Mouse (Mus musculus) ovary, postnatal 10 days (tissue): ENCODE data around the gene Tmem91.
"Not testable (repeated sequence)": the region's sequence is repeated elsewhere in the genome, so short reads cannot be mapped to it uniquely, and the experiment has no call there.

Experiments used
- DNase-seq: peaks from one replicate; pipeline ENCODE4 v3.0.0; 2022; ENCODE audit warnings: low spot score

The Tmem91 gene

DNA sequence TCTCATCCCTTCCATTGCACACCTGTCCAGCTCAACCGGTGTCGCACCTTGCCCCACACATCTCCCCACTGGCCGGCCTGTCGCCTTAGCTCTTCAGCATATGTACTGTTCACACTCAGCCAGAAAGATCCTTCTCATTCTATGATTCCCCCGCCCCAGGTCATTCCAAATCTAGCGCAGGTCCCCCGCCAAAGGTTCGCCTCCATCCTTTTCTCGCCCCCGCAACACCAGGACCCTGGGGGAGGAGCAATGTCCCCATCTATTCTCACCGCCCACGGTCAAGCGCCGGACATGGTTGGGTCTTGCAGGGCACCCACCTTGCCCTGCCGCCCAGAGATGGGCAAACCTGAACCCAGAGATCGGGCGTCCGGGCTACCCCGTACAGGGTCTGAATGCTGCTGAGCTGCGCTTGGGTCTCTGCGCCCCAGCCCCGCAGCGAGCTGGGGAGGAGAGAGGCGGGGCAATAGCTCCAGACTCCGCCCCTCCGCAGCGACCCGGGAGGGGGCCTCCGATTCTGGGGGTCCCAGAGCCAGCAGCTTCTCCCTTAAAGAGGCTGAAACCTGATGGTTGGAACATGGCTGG lies at the start of gene Tmem91:
Gene Tmem91 (minus strand): TSS at position 448 of the 582 bp plus-strand sequence.
- DNase-seq: no peak

DNA sequence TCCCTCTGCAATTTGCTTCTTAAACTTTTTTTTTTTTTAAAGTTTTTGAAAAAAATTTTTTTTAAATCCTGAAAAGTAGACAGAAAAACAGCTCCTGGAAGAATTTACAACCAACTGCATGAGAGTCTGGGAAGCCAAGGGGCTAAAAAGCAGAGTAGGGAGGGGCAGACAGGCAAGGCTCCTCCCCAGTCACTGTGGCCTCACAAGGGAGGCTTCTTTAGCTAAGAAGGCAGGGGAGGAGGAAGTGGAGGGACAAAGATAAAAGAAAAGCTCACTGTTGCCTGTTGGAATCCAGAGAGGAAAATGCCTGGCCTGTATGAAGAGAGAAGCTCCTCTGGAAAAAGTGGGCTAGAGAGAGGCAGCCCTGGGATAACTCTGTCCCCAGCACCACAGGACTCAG lies 46.8 kb upstream of the Tmem91 start:
- not testable (repeated sequence) for DNase-seq

DNA sequence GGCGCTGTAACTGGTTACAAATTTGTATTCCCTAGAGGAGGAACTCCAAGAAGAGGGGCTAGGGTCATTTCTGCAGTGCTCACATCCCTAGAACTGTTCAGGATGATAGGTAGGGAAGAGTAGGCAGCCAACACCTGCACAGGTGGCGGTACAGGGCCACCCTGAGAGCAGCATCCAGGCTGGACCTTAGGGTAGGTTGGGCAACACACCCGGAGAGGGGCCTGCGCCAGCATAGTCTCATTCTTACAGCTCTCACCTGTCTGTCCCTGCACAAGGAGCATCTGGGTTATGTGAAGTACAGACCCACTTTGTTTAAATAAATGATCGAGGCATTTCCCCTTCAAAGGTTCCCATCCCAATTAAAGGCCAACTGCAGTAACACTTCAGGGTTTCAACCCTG lies 45.8 kb upstream of the Tmem91 start:
- no peak for DNase-seq

DNA sequence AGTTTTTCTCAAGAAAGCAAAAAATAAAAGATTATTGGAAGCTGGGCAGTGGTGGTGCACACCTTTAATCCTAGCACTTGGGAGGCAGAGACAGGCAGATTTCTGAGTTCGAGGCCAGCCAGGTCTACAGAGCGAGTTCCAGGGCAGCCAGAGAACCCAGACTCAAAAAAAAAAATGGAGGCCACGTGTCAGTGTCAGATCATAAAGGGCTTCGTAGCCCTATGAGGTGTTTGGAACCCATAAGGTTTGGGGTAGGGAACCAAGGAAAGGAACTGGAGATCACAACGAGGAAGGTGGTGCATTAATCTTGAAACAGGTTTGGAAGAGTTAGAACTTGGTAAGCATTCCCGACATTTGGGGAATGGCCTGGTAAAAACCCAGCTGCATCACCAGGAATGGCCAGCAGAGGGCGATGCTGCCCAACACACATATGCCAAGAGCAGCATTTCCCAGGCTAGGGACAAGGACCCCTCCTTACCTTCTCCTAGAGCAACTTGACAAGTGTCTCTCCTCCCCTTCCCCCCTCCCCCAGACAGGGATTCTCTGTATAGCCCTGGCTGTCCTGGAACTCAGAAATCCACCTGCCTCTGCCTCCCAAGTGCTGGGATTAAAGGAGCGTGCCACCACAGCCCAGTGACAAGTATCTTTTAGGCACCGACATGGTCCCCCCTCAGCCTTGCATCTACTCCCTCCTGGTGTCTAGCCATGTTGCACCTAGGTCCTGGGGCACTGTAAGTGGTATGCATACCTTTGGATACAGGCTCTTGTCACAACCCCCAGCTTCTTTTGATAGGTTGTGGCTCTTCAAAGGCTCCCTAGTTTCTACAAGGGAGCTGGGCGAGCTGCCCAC lies 45.0 kb upstream of the Tmem91 start:
- DNase-seq: peak; percentile 63

DNA sequence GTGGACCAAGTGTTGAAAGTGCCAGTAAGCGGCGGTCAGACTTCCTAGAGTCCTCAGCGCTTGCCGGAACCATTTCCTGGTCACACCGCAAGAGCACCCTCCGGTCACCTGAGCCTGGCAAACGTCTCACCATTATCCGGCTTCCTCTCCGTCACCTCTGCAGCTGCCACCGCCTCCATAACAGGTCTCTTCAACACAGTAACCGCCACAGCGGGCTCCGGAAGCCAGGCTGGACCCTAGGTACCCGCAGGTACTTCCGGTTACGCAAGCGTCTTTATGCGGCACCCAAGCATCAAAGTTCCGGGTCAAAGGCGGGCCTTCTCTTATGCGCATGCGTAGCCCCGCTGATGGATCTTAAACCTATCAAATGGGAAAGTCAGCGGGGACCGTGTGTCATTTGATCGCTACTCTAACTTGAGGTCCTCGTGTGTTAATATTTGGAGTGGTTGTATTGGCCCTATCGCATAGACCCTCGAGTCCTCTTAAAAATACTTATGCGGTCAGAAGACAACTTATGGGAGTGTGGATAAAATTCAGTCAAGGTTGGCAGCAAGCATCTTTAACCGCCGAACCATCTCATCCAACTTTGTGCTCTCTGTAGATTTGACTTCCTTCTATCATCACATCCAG lies 43.9 kb upstream of the Tmem91 start, which contains the start of gene Ccdc97:
Gene Ccdc97 (minus strand): TSS at position 301 of the 630 bp plus-strand sequence.
- DNase-seq: peak; percentile 84

DNA sequence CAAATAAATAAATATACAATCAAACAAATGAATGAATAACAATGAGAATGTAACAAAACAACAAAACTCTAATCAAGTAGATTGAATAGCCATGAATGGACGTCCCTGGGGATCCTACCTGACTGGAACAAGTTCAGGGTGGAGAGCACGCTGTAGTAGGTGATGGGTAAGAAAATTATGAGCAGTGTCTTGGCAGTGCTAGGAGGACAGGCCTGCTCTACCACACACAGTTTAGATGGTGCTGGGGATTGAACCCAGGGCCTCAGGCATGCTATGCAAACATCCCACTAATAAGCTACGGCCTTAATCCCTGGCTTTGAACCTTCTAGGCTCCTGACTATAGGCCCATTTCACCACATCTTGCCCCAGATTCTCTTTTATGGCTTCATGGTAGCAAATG lies 42.5 kb upstream of the Tmem91 start:
- DNase-seq: no peak

DNA sequence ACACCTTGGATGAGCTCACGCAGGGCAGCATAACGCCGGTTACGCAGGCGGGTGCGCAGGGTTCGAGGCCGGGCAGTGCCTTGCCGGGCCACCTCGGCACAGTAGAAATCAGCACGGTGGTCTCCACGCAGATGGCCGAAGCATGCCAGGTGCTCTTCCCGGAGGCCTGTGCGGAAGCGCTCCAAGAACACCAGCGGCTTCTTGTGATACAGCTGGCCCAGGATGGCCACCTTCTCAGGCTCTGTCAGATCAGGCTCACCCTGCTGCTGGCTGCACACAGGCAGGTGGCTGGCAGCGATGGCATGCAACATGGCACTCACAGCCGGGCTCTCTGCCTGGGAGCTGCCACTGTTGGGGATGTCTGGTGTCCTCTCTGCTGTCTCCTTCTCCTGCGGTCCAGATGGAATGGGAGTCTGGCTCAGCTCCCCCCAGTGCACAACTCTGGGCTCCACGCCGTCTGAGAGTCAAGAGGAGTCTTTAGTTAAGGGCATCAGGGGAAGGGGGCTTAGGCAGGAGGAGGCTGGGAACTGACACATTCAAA lies 40.8 kb upstream of the Tmem91 start:
- DNase-seq: no peak

DNA sequence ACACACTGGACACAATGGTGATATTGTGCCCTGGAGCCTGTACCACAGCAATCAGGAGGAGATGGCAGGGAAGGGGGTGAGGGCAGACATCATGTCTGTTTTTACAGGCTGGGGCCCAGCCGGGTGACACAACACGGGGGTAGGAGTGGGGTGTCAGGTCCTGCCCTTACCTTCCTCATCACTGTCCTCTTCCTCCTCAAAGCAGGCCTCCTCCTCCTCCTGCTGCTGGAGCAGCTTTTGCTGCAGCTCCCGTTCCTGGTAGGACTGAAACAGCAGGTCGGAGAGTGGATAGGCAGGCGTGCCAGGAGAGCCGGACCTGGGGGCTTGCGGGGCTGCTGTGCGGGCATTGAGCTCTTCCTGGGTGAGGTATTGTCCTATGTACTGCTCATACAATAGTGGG lies 39.6 kb upstream of the Tmem91 start:
- no peak for DNase-seq

DNA sequence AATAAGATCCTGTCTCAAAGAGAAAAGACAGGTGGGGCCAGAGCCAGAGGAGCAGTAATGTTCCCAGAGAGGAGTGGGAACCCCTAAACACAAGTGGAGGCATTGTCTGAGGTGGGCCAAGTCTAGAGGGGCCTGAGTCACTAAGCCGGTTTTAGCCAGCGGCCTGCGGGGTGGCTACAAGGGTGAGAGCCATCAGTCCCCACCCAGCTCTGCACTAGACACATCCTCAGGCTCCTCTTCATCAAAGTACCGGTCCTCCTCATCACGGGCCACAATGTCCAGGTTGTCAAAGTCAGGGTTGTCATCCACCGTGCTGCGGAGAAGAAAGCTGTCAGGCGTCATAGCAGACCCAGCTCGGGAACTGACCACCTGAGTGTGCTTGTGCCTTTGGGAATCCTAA lies 37.8 kb upstream of the Tmem91 start:
- no peak for DNase-seq

DNA sequence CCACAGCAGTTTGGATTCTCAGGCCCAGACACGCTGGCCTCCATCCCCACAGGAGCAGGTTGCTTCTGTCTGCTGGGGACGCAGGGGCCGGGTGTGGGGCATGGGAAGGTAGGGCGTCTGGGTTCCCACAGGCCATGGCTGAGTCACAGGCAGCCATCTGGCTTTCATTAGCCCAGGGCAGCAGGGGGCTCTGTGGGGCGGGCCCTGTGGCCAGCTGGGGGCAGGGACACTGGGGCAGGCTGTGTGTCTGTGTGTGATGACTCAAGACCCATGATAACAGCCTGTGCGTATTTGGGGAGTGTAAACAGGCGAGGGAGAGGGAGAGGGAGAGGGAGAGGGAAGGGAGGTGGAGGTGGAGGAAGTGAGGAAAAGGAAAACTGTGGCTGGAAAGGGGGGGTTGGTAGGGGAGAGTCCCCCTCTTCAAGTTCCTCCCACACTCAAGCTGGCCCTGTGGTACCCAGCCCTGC lies 36.8 kb upstream of the Tmem91 start:
- no peak for DNase-seq

DNA sequence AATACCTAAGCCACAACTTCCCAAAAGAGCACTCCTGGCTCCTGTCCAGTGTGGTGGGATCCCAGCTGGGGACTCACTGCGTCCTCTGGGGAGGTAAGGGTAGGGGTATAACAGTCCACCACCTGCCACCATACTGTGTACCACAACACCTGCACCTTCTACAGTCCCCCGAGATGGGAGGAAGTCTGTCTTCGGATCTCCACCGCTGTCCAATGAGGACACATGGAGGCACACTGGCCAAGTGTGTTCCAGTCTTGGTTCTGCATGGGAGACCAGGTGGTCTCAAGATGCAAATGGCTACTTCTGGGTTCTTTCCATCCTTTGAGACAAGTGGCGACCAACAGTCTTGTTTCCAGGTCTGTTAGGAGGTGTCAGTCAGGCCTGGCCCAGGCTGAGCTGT lies 36.2 kb upstream of the Tmem91 start:
- DNase-seq: no peak

DNA sequence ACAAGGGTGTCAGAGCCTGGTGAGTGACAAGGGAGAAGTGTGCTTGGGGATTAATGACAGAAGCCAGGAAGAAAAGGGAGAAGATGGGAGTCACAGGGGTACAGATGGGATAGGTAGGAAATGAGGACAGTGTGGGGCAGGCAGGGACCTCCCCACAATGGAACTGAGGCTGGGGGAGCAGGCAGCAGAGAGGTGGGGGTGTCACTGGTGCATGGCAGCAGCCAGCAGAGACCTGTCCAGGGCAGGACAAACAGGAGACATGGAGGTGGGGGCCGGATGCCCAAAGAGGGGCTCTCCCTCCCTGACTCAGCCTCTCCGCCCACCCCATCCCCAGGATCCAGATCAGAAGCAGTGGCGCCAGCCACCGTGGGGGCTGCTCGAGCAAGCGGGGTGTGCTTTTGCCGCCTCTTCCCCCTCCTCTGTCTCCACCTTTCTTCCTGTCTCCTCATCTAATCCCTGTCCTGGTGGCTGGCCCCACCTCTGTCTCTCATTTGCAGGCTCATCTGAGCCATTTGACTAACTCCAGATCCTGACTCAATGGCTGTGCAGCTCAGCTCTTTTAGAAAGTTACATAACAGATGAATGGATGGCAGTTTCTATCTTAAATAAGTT lies 35.7 kb upstream of the Tmem91 start:
- no peak for DNase-seq

DNA sequence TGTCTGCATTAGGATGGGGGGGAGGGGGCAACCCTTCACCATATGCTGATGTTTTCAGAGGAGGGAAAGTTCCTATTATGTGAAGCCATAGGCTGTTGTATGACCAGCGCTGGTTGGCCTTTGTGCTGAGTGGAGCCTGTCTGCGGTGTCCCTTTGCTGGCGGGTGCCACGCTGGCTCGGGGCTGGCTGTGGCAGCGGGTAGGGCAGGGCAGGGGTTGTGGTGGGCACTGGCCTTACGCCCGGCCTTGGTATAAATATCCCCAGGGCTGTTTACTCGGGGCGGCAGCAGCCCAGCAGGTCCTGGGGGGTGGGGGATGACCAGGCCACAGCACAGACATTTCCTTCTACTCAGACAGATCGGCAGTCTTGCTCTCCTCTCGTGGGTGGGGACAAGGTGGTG lies 35.0 kb upstream of the Tmem91 start:
- DNase-seq: no peak

DNA sequence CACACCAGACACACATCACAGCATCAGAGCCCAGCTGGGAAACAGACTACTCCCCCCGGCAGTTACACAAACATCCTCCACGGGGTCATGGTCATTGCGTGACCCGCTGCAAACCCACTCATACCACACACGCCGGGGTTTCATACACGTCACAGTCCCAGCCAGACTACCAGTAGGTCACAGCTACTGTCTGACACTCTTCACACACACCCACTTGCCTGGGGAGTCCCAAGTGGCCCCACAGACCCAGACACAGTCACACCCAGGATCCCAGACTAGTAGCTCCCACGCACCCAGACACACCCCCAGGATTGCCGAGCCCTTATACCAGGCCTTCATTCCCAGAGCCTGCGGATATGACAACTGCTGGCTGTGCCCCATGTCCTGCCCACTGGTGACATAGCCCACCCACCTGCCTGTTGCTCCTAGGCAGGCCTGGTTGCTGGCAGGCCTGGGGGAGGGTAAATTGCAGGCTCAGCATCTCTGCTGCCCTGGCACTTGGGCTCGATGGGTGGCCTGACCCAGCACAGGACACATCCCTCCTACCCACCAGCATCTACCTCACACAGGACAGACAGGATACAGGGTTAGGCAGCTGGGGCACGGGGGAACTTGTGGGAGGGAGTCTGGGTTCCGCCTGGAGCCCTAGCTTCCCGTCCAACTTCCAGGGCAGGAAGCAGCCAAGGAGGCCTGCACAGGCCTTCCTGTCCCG lies 32.8 kb upstream of the Tmem91 start:
- no peak for DNase-seq

DNA sequence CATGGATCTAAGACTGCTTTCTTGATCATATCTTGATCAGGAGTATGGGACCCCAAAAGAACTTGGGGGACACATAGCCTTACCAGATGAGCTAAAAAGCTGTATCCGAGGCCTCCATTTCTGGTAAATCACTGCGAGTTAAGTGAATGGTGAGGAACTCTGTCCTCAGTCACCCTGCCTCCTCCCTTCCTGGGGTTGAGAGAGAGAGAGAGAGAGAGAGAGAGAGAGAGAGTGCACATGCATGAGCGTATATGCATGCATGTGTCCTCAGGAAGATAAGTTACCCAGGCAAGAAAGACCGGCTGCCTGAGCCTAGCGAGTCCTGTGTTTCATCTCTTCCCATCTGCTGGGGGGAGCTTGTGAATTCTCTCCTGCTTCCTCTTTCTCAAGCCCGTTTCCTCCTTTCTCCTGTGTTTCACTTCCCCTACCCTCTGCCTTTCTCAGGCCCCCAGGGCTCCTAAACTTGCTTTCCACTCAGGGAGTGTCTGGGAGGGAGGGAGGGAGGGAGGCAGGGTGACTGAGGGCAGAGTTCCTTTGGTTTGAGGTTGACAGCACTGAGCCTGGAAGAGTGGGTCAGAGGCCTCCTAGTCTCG lies 31.7 kb upstream of the Tmem91 start:
- DNase-seq: no peak

DNA sequence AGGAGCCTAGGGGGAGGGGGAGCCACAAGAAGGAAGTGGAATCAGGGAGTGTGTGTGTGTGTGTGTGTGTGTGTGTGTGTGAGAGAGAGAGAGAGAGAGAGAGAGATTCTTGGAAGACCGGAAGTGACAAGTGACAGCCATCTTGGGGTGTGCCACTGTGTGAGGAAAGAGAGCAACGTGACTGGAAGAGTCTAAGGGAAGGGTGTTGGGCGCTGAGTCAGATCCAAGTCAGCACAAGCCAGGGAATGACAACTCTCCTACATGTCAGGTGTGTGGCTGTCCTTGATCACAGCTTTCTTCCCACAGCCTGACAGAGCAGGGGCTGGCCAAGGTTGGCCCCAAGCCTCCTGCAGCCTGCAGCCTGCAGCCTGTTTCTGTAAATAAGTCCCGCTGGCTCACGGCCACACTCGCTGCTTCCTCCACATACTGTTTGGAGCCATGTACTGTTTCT lies 30.9 kb upstream of the Tmem91 start:
- DNase-seq: no peak

DNA sequence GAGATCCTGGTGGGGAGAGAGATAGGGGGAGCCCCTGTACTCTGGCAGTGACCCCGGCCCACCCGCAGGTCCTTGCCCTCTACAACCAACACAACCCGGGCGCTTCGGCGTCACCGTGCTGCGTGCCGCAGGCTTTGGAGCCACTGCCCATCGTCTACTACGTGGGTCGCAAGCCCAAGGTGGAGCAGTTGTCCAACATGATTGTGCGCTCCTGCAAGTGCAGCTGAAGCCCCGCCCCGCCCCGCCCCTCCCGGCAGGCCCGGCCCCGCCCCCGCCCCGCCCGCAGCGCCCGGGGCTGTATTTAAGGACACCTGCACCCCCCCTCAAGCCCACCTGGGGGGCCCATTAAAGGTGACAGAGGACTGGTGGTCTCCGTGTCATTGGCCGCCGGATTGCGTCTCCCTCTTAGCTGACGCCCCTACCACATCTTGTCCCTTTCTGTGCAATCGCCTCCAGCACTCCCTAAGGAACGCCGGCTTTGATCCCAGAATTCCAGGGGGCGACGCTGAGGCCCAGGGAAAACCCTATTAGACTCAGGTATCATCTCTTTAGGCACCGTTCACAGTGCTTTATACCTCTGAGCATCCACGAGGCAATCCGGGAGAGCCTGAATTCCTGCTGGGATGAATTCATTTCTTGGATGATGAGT lies 29.9 kb upstream of the Tmem91 start:
- DNase-seq: no peak

DNA sequence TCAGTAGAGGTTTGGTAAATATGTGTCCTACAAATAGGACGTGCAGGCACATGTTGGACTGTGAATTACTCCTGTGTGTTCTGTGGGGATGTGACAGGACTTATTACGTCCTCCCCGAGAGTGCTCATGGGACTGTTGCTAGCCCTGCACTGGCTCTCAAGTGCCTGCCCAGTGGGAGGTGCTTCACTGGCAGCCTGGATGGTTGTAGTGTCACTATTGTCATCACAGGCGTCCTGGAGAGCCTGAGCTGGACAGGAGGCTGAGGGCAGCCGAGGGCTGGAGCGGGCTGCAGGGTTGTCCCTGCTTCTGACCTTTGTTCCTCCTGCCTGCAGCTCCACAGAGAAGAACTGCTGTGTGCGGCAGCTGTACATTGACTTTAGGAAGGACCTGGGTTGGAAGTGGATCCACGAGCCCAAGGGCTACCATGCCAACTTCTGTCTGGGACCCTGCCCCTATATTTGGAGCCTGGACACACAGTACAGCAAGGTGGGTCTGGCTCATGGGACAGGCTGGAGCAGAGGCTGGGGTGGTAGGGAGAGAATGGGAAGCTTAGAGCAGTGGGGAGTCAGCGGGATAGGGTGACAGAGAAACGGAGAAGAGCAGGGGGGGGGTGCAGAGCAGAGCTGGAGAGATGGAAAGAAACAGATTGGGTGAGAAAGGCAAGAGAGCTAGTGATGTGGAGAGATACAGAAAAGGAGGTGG lies 29.0 kb upstream of the Tmem91 start:
- DNase-seq: no peak

DNA sequence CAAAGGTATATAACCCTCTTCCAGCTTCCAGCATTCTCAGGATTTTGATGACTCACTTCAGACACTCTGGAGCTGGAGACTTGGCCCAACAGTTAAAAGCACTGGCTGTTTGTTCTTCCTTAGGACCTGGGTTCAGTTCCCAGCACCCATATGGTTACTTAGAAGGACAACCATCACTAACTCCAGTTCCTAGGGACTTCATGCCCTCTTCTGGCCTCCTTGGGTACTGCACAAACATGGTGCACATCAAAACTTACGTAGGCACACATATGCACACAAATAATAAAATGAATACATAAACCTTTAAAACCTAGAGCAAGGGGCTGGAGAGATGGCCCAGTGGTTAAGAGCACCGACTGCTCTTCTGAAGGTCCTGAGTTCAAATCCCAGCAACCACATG lies 27.4 kb upstream of the Tmem91 start:
- no peak for DNase-seq

DNA sequence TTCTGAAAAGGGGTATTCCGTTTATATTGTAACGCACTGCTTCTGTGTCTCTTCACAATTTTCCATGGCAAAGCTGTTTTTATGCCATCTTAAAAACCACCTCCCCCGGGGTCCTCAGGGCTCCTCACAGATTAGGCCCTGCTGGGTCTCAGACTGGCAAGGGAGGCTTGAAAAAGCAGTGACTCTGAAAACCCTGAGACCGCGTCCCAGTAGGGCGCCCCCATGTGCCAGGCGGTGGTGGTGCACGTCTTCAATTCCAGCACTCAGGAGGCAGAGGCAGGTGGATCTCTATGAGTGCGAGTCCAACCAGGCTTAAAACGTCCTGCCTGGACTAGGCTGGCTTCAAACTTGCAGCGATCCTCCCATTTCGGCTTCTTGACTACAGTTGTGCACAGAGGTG lies 25.8 kb upstream of the Tmem91 start:
- no peak for DNase-seq
